Mouse (Mus musculus) retina, embryonic 14.5 days (tissue): Measurements from ENCODE around the gene Atf6b.

Experiments used
- DNase-seq: peaks from one replicate; pipeline ENCODE4 v3.0.0-alpha.2; 2015; ENCODE audit warnings: low spot score

The Atf6b gene

GRCm38 (mm10) chr17:34627093-34627942 is 19.6 kb upstream of the Atf6b start:
- DNase-seq, result peak; percentile 91

DNA sequence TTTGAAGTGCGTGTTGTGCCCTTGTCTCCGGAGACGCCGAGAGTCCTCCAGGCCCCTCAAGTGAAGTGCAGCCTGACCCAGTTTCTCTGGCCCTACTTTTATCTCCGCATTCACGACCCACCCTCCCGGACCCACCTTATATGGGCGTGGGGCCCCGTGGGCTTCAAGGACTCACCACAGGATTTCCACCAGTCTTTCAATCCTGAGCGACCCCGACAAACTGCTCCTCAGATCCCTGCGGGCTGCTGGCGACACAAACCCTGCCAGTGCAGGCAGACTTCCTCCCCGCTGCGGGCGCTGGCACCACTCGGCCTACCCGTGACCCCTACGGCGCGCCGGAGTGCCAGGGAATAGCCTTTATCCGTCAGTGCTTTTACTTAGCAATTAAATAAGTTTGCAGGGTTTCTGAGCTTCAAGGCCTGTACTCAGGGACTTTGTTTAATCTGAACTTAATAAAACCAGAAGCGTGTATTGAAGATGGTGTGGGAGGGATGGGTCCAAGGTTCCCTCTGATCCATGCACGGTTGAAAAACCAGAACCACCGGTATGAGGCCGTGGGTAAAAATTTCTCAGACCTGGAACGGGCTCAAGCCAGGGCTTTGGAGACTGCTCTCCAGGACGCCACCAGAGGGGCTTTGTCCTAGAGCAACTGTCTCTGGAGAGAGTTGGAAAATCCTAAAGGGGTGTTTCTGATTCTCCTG is 18.9 kb upstream of the Atf6b start, which contains the start of gene Ppt2:
TSS of gene Ppt2 (minus strand) at position 568 of the 701 bp plus-strand sequence.
- peak; percentile 15 for DNase-seq

- no peak for DNase-seq
Measured at GRCm38 (mm10) chr17:34628644-34628967, 18.3 kb upstream of the Atf6b start.

DNA sequence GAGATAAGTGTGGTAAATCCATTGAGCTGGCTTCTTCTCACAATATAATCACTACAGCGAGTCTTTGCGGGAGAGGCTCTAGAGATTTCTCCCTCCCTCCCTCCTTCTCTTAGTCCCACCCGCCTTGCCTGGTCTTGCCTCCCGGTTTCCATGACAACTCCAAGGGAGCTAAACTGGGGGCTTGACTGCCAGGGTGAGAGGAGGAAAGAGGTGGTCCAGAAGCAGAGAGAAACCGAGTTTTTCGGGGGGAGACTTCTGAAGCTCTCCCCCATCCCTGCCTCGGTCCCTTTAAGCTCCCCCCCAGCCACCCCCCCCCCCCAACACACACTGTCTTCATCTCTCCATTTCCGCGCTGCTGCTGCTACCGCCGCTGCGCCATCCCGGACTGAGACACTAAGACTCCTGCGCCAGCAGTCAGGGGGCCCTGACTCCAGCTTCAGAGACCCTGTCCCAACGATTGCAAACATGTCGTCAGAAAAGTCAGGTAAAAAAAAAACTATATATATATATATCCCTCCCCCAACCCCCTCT is 17.7 kb upstream of the Atf6b start, which contains the start of gene Prrt1:
TSS of gene Prrt1 (plus strand) at position 313 of the 531 bp plus-strand sequence.
- no peak for DNase-seq

- DNase-seq, result no peak
Measured at GRCm38 (mm10) chr17:34629796-34630603, 16.9 kb upstream of the Atf6b start.

GRCm38 (mm10) chr17:34630761-34631301 is 16.1 kb upstream of the Atf6b start:
- DNase-seq, result no peak

DNA sequence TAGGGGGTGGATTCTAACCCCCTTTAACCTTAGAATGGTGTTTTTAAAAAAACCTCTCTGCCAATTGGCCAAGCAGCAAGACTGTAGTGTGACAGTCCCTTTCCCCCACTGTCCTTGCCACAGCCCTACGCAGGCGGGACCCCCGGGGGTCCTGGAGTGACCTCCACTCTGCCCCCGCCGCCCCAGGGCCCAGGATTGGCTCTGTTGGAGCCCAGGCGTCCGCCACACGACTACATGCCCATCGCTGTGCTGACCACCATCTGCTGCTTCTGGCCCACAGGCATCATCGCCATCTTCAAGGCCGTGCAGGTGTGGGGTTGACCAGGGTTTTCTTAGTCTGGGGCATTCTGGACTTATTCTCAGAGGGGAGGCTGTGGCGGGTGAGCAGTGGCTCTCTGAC is 15.3 kb upstream of the Atf6b start:
- DNase-seq, result no peak

GRCm38 (mm10) chr17:34632261-34632691 is 14.7 kb upstream of the Atf6b start:
- DNase-seq, result peak; percentile 75

GRCm38 (mm10) chr17:34635671-34636070 is 11.3 kb upstream of the Atf6b start:
- no peak for DNase-seq

DNA sequence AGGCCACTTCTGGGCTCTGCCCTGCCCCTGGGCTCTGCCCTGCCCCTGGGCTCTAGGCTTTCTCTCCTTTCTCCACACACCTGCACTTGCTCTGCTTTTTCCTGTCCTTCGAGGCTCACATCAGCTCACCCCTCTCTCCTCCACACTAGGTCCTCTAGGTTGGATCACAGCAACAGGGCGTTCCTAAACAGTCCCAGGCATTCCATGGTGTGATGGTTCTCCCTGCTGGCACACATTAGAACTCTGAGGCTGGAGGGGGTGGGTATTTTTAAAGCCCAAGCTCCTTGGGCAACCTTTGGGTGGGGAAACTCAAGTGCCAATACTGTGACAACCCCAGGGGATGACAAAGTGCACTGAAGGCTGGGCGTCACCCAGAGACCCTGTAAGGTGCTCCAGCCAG is 9.5 kb upstream of the Atf6b start:
- no peak for DNase-seq

DNA sequence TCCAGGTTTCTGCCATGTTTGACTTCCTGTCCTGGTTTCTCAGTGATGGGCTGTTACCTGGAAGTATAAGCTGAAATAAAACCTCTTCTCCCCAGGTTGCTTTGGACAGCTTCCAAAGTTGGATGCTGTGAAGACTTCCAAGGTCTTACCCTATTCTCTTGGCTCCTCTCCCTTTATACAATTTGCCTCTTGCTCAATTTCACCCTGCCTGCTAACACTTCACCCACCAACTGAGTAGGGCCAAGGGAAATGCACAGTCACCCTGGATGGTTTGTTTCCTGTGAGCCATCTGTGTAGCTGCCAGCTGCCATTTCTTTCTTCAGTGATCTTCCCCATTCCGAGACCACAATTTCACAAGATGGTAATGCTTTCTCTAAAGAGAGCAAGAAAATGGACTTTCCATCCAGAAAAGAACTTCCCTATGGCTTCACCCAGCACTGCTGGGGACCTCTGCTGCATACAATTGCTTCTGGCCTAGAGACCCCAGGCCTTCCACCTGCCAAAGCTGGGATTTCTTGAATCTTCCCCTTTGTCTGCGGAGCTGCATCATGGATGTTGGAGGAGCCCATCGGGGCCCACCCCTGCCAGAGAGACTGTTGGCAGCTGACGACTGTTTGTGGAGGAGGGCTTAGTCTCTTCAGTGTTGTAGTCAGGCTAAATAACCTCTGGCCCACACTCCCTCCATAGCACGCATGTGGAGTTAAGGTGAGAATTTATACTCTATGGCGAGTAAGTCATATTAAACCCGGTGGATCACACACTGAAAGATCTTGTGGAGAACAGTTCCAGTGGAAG is 7.3 kb upstream of the Atf6b start:
- DNase-seq, result no peak

- DNase-seq, result peak; percentile 70
Measured at GRCm38 (mm10) chr17:34640778-34641601, 6.0 kb upstream of the Atf6b start.

DNA sequence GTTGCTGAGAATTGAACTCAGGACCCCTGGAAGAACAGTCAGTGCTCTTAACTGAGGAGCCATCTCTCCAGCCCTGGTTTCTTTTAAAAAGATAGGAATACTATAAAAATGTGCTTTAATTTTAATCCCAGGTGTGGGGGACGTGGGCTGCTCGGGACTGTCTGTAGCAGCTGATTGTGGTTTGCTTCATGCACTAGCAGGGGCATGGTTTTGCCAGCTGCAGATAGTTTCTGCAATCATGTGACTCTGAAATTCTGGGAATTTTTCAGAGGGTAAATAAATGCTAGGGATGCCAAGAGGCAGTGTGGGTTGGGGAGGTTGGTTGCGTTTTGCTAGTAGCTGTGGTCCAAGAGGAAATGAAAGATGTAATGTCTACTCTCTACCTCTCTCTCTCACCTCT is 5.0 kb upstream of the Atf6b start:
- no peak for DNase-seq

GRCm38 (mm10) chr17:34643379-34643778 is 3.6 kb upstream of the Atf6b start:
- no peak for DNase-seq

DNA sequence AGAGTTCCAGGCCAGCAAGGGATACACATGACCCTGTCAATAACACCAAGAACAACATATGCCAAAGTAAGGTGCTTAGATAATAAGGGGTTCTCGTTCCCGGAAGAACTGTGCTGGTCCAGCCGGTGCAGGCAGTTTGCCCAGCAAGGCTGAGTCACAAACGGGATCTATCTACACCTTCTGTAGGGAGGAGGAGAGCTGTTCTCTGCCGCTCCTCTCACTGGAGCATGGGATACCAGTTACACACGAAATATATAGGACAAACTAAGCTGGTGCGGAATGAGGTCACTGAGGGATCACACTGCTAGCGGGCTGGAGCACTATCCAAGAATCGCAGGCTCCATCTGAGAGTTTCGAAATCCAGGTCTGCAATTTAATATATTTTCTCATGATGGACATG is 3.0 kb upstream of the Atf6b start:
- DNase-seq, result no peak

DNA sequence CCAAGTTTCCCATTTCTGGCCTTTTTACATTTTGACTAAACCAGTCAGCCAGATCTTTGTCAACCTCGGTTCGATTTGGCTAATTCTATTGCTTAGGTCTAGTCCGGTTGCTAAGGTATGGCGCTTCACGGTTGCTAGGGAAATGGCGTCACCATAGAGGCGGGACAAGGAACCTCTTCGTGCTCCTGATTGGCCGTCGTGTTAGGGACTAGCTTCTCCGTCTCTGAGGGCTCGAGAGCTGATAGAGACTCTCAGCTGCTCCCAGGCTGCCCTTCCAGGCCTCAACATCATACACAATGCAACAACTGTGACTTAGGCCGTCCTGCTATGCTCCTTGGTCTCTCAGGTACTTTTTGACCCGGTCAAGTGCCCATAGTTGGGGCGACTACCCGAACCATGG is 2.3 kb upstream of the Atf6b start, which contains the start of gene Fkbpl:
TSS of gene Fkbpl (plus strand) at position 157 of the 400 bp plus-strand sequence.
- peak; percentile 98 for DNase-seq

GRCm38 (mm10) chr17:34645256-34645829 is 1.6 kb upstream of the Atf6b start:
- no peak for DNase-seq

GRCm38 (mm10) chr17:34645831-34646511 is 975 bp upstream of the Atf6b start:
- DNase-seq, result no peak
